Mouse (Mus musculus) liver, embryonic 14.5 days (tissue): Measurements from ENCODE around the gene Rfk.

Experiments used
- CTCF ChIP-seq: IDR thresholded peaks from 2 replicates; pipeline ENCODE4 v1.5.1; 2016; ENCODE audit warnings: antibody characterized with exemption, low read depth, control low read depth
- EP300 ChIP-seq: IDR thresholded peaks from 2 replicates; pipeline ENCODE4 v1.6.1; 2016; ENCODE audit warnings: antibody characterized with exemption, low read depth

DNA sequence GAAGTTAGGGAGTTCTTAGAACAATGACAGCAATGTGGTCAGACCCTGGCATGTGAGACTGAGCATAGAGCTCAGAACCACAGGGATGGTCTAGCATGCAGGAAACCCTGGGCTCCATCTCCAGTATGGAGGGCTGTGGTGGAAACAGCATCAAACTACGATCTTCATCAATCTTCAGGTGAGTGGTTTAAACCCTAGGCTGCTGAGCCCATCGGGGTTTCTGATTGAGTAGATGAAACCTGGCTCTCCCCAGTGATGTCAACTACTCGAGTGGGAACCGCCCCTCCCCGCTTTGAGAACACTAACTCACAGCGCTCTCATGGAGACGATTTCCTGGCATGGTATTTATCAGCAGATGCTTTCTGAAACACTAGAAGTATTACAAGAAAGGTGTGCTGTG lies 13.3 kb upstream of the Rfk start:
- TF ChIP-seq EP300 (no peak), CTCF (no peak)
